Mouse (Mus musculus): ENCODE data around the gene Slc16a2. TPM values are rescaled to one million over a fixed set of nuclear protein-coding genes. Genes with fewer than 3 reads are reported as not detected.
"Not testable (repeated sequence)": the region's sequence is repeated elsewhere in the genome, so short reads cannot be mapped to it uniquely, and the experiment has no call there.

Gene Slc16a2
- polyA plus RNA-seq, 1 experiment from 2014 or later = 3.1 TPM

- POLR2A ChIA-PET = no interaction called here
- peak; percentile 19 for ATAC-seq
- DNase-seq (ENCODE audit: low read depth, low spot score) = no peak
- in situ Hi-C loops (cut with MboI; ENCODE audit: low pct_unique_long_range_greater_than_20kb) = no loop called here
- peaks cover 53% of the 10 kb centered on the region for H3K27me3 ChIP-seq
- CTCF ChIA-PET = interaction anchor here (1.0 to 2.5 kb wide), 5 partner anchors 9 to 242 kb away, joined by 3 to 8 read pairs (median 3); no protein-coding TSS in a partner anchor
- no peak for TF ChIP-seq CTCF (IDR thresholded peaks at IDR 0.05)
These were observed 126.4 kb downstream of the Slc16a2 start for GRCm38 (mm10) chrX:103695165-103695996.

- CTCF ChIA-PET = no interaction called here
- in situ Hi-C loops (cut with MboI; ENCODE audit: low pct_unique_long_range_greater_than_20kb) = no loop called here
- POLR2A ChIA-PET = no interaction called here
- DNase-seq (ENCODE audit: low read depth, low spot score) (no peak), ATAC-seq (no peak)
- no peak for TF ChIP-seq CTCF (IDR thresholded peaks at IDR 0.05)
- H3K27me3 ChIP-seq = peaks cover 50% of the 10 kb centered on the region
These were observed 127.0 kb downstream of the Slc16a2 start for GRCm38 (mm10) chrX:103694787-103695164.

GRCm38 (mm10) chrX:103694381-103694780, 127.4 kb downstream of the Slc16a2 start:
- TF ChIP-seq CTCF (IDR thresholded peaks at IDR 0.05) = no peak
- peaks cover 53% of the 10 kb centered on the region for H3K27me3 ChIP-seq
- ATAC-seq (no peak), DNase-seq (ENCODE audit: low read depth, low spot score) (no peak)
- in situ Hi-C loops (cut with MboI; ENCODE audit: low pct_unique_long_range_greater_than_20kb) = no loop called here
- ChIA-PET POLR2A (no interaction called here), CTCF (no interaction called here)

- DNase-seq (ENCODE audit: low read depth, low spot score) (no peak), ATAC-seq (no peak)
- TF ChIP-seq CTCF (IDR thresholded peaks at IDR 0.05) = no peak
- ChIA-PET POLR2A (no interaction called here), CTCF (interaction anchor here (1.3 kb wide), 1 partner anchor 21 kb away, joined by 3 read pairs; no protein-coding TSS in a partner anchor)
- peaks cover 64% of the 10 kb centered on the region for H3K27me3 ChIP-seq
- in situ Hi-C loops (cut with MboI; ENCODE audit: low pct_unique_long_range_greater_than_20kb) = no loop called here
These were observed 128.9 kb downstream of the Slc16a2 start for GRCm38 (mm10) chrX:103692916-103693315.

GRCm38 (mm10) chrX:103688551-103688950, 133.2 kb downstream of the Slc16a2 start:
- in situ Hi-C loops (cut with MboI; ENCODE audit: low pct_unique_long_range_greater_than_20kb) = no loop called here
- ATAC-seq = no peak
- DNase-seq (ENCODE audit: low read depth, low spot score) = no peak
- H3K27me3 ChIP-seq = peaks cover 49% of the 10 kb centered on the region
- ChIA-PET POLR2A (no interaction called here), CTCF (interaction anchor here (0.7 kb wide), 1 partner anchor 12 kb away, joined by 3 read pairs; no protein-coding TSS in a partner anchor)
- TF ChIP-seq CTCF (IDR thresholded peaks at IDR 0.05) = no peak

GRCm38 (mm10) chrX:103674674-103675073, 147.1 kb downstream of the Slc16a2 start:
- ChIA-PET POLR2A (no interaction called here), CTCF (interaction anchor here (0.7 to 1.0 kb wide), 3 partner anchors 23 to 191 kb away, joined by 3 read pairs; no protein-coding TSS in a partner anchor)
- peaks cover 26% of the 10 kb centered on the region for H3K27me3 ChIP-seq
- in situ Hi-C loops (cut with MboI; ENCODE audit: low pct_unique_long_range_greater_than_20kb) = no loop called here
- peak; percentile 72 for TF ChIP-seq CTCF (IDR thresholded peaks at IDR 0.05)
- ATAC-seq (peak; percentile 44), DNase-seq (ENCODE audit: low read depth, low spot score) (peak; percentile 4)

GRCm38 (mm10) chrX:103673761-103674160, 148.0 kb downstream of the Slc16a2 start:
- CTCF ChIA-PET = no interaction called here
- in situ Hi-C loops (cut with MboI; ENCODE audit: low pct_unique_long_range_greater_than_20kb) = no loop called here
- no peak for TF ChIP-seq CTCF (IDR thresholded peaks at IDR 0.05)

GRCm38 (mm10) chrX:103670245-103670644, 151.5 kb downstream of the Slc16a2 start:
- in situ Hi-C loops (cut with MboI; ENCODE audit: low pct_unique_long_range_greater_than_20kb) = no loop called here
- no peak for TF ChIP-seq CTCF (IDR thresholded peaks at IDR 0.05)
- DNase-seq (ENCODE audit: low read depth, low spot score) (no peak), ATAC-seq (no peak)
- ChIA-PET CTCF (no interaction called here), POLR2A (no interaction called here)
- peaks cover 26% of the 10 kb centered on the region for H3K27me3 ChIP-seq

More at GRCm38 (mm10) chrX:103673761-103674160, 148.0 kb downstream of the Slc16a2 start:
- DNase-seq (ENCODE audit: low read depth, low spot score) = no peak
- peaks cover 26% of the 10 kb centered on the region for H3K27me3 ChIP-seq
- POLR2A ChIA-PET = no interaction called here
- no peak for ATAC-seq

GRCm38 (mm10) chrX:103664445-103664844, 157.3 kb downstream of the Slc16a2 start:
- CTCF ChIA-PET; DNase-seq (ENCODE audit: low read depth, low spot score); ATAC-seq; POLR2A ChIA-PET: not testable (repeated sequence)
- H3K27me3 ChIP-seq = peaks cover 17% of the 10 kb centered on the region
- in situ Hi-C loops (cut with MboI; ENCODE audit: low pct_unique_long_range_greater_than_20kb) = loop anchor here (5.0 kb wide), 1 partner anchor 73 kb away; no protein-coding TSS in a partner anchor

GRCm38 (mm10) chrX:103658985-103659384, 162.8 kb downstream of the Slc16a2 start:
- no peak for DNase-seq (ENCODE audit: low read depth, low spot score)
- ATAC-seq = no peak
- no peak for TF ChIP-seq CTCF (IDR thresholded peaks at IDR 0.05)
- ChIA-PET POLR2A (no interaction called here), CTCF (no interaction called here)
- in situ Hi-C loops (cut with MboI; ENCODE audit: low pct_unique_long_range_greater_than_20kb) = no loop called here
- H3K27me3 ChIP-seq = peaks cover 9% of the 10 kb centered on the region

GRCm38 (mm10) chrX:103653021-103653420, 168.8 kb downstream of the Slc16a2 start:
- DNase-seq (ENCODE audit: low read depth, low spot score) = no peak
- in situ Hi-C loops (cut with MboI; ENCODE audit: low pct_unique_long_range_greater_than_20kb) = no loop called here
- ATAC-seq = peak; percentile 54
- no peak for TF ChIP-seq CTCF (IDR thresholded peaks at IDR 0.05)
- CTCF ChIA-PET = no interaction called here
- peaks cover 16% of the 10 kb centered on the region for H3K27me3 ChIP-seq
- POLR2A ChIA-PET = no interaction called here

Measured in Patski (cell line).